In the genomic region with DNA sequence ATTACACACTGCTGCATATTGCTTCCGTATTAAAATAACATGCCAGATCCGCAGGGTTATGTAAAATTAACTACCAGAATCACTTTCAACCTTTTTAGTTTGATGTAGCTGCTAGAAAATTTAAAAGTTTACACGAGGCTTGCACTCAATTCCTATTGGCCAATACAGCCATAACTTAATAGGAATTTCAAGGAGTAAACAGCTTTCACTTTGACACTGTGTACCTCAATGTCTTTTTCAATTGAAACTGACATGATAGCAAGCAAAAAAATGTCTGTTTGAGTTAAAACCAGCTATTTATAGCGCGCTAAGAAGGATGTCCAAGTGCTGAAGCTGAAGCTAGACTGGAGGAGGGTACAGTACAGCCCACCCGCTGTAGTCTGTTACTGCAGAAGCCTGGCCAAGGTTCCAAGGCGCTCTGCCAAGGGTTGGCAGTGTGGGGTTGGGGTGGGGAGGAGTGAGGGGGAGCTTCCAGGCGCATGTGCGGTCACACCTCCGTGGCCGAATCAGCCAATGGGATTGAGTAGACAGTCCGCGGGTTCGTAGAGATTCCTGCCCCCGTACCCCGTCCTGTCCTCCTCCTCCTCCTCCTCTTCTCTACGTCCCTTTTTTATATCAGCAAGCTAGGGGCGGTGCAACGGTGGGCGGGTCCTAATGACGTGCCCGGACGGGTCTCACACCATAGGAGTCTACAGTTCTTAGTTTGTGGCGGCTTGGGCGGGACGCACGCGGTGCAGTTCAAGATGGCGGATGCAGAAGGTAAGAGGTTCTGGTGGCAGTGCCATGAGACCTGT, we compare ENCODE assay signal across 8 mouse cellular contexts. TPM values are rescaled to one million over a fixed set of nuclear protein-coding genes. Genes with fewer than 3 reads are reported as not detected.
DNase-seq lines count a peak whose midpoint lies in the region; ATAC-seq and TF ChIP-seq lines count a peak whose summit lies in the region.

A gene (plus strand): TSS at position 486 of the 794 bp plus-strand sequence.

- peak within 1 kb of the TSS; percentile 63 for H3K9ac ChIP-seq in forebrain, embryonic 12.5 days
- H3K9ac ChIP-seq in heart, postnatal 0 days (replicated peaks; ENCODE audit: low read depth, low read length) = peak within 1 kb of the TSS; percentile 46
- peak within 1 kb of the TSS; percentile 70 for H3K9ac ChIP-seq in liver, embryonic 16.5 days (ENCODE audit: low read depth, low read length)
- H3K9ac ChIP-seq in neural tube, embryonic 13.5 days = peak within 1 kb of the TSS; percentile 68

- H3K9me3 ChIP-seq in E14TG2a.4 (ENCODE audit: low read length) = no peaks in the 10 kb centered on the region
- H3K9me3 ChIP-seq in forebrain, embryonic 12.5 days = no peaks in the 10 kb centered on the region
- no peaks in the 10 kb centered on the region for H3K9me3 ChIP-seq in heart, postnatal 0 days (replicated peaks; ENCODE audit: control insufficient read depth, low read length)
- H3K9me3 ChIP-seq in liver, embryonic 16.5 days (replicated peaks; ENCODE audit: control insufficient read depth, low read length) = no peaks in the 10 kb centered on the region
- H3K9me3 ChIP-seq in neural tube, embryonic 13.5 days = no peaks in the 10 kb centered on the region

- H3K27ac ChIP-seq in forebrain, embryonic 12.5 days = peak within 1 kb of the TSS; percentile 59
- peak within 1 kb of the TSS; percentile 84 for H3K27ac ChIP-seq in heart, postnatal 0 days (ENCODE audit: low read depth)
- H3K27ac ChIP-seq in liver, embryonic 16.5 days (ENCODE audit: low read length) = peak within 1 kb of the TSS; percentile 80
- H3K27ac ChIP-seq in neural tube, embryonic 13.5 days (replicated peaks) = peak within 1 kb of the TSS; percentile 49; the same call in 1 of the 2 replicates
- H3K27ac ChIP-seq in testis, adult 2 months (ENCODE audit: control insufficient read depth, insufficient read depth, low read depth, low read length) = peak within 1 kb of the TSS; percentile 60

- no peak for TF ChIP-seq CTCF in E14TG2a.4 (conservative IDR thresholded peaks at IDR 0.05; ENCODE audit: low read length)
- TF ChIP-seq CTCF in heart, postnatal 0 days (IDR thresholded peaks at IDR 0.05; ENCODE audit: low read depth) = no peak
- no peak for TF ChIP-seq CTCF in testis, adult 2 months (IDR thresholded peaks at IDR 0.05; ENCODE audit: control insufficient read depth, insufficient read depth, insufficient replicate concordance, low read depth, low read length)

- no peak for TF ChIP-seq EP300 in heart, postnatal 0 days (IDR thresholded peaks at IDR 0.05; ENCODE audit: low read depth)

- peak within 1 kb of the TSS; percentile 52 for H3K4me2 ChIP-seq in forebrain, embryonic 12.5 days
- H3K4me2 ChIP-seq in heart, postnatal 0 days (ENCODE audit: low read depth, low read length) = peak within 1 kb of the TSS; percentile 79
- peak within 1 kb of the TSS; percentile 78 for H3K4me2 ChIP-seq in liver, embryonic 16.5 days (ENCODE audit: low read depth, low read length)
- peak within 1 kb of the TSS; percentile 60 for H3K4me2 ChIP-seq in neural tube, embryonic 13.5 days

- H3K4me3 ChIP-seq in E14TG2a.4 (replicated peaks; ENCODE audit: low read length) = peak within 1 kb of the TSS; percentile 90
- peak within 1 kb of the TSS; percentile 54 for H3K4me3 ChIP-seq in forebrain, embryonic 12.5 days (replicated peaks)
- peak within 1 kb of the TSS; percentile 58 for H3K4me3 ChIP-seq in heart, postnatal 0 days (ENCODE audit: low read depth, low read length)
- peak within 1 kb of the TSS; percentile 72 for H3K4me3 ChIP-seq in liver, embryonic 16.5 days (ENCODE audit: low read depth, low read length)
- H3K4me3 ChIP-seq in neural tube, embryonic 13.5 days = peak within 1 kb of the TSS; percentile 59
- H3K4me3 ChIP-seq in testis, adult 2 months (ENCODE audit: control insufficient read depth, low read depth, low read length) = peak within 1 kb of the TSS; percentile 90

- DNase-seq in c-Kit-positive CD71-positive TER-119-positive erythroid progenitor cells, embryonic 14.5 days (ENCODE audit: low spot score) = peak; percentile 88
- DNase-seq in heart, postnatal 0 days (ENCODE audit: low spot score) = peak; percentile 90
- DNase-seq in kidney, postnatal 4 days = peak; percentile 90 to 93

- ATAC-seq in forebrain, embryonic 12.5 days (ENCODE audit: low FRiP score) = peak; percentile 100
- peak; percentile 98 for ATAC-seq in heart, postnatal 0 days (ENCODE audit: insufficient read depth, low read depth)
- ATAC-seq in liver, embryonic 16.5 days (ENCODE audit: low read depth) = peak; percentile 99
- peak; percentile 100 for ATAC-seq in neural tube, embryonic 13.5 days (ENCODE audit: low read depth)

- H3K27me3 ChIP-seq in E14TG2a.4 (ENCODE audit: insufficient read depth, low read length) = no peaks in the 10 kb centered on the region
- no peaks in the 10 kb centered on the region for H3K27me3 ChIP-seq in forebrain, embryonic 12.5 days
- H3K27me3 ChIP-seq in heart, postnatal 0 days (ENCODE audit: control insufficient read depth, insufficient read depth, low read length) = no peaks in the 10 kb centered on the region
- H3K27me3 ChIP-seq in liver, embryonic 16.5 days (ENCODE audit: control insufficient read depth, insufficient read depth, low read depth, low read length) = no peaks in the 10 kb centered on the region
- no peaks in the 10 kb centered on the region for H3K27me3 ChIP-seq in neural tube, embryonic 13.5 days
- no peaks in the 10 kb centered on the region for H3K27me3 ChIP-seq in testis, adult 2 months (ENCODE audit: control insufficient read depth, insufficient read depth, low read length)

- peak; percentile 27; the same call in 1 of the 2 replicates for TF ChIP-seq POLR2A in testis, adult 2 months (IDR thresholded peaks at IDR 0.05; ENCODE audit: control insufficient read depth, low read depth, low read length)

- peaks cover 21% of the 10 kb centered on the region for H3K4me1 ChIP-seq in E14TG2a.4 (replicated peaks; ENCODE audit: low read depth, low read length)
- no peaks in the 10 kb centered on the region for H3K4me1 ChIP-seq in forebrain, embryonic 12.5 days
- H3K4me1 ChIP-seq in heart, postnatal 0 days (ENCODE audit: control insufficient read depth, insufficient read depth) = no peaks in the 10 kb centered on the region
- no peaks in the 10 kb centered on the region for H3K4me1 ChIP-seq in liver, embryonic 16.5 days (ENCODE audit: control insufficient read depth, low read depth, low read length)
- H3K4me1 ChIP-seq in neural tube, embryonic 13.5 days (replicated peaks) = peaks cover 10% of the 10 kb centered on the region
- no peaks in the 10 kb centered on the region for H3K4me1 ChIP-seq in testis, adult 2 months (ENCODE audit: control insufficient read depth, insufficient read depth, low read length)

- peaks cover 33% of the 10 kb centered on the region for H3K36me3 ChIP-seq in E14TG2a.4 (ENCODE audit: insufficient read depth, low read length)
- H3K36me3 ChIP-seq in forebrain, embryonic 12.5 days (replicated peaks) = no peaks in the 10 kb centered on the region; the same call in 1 of the 2 replicates
- peaks cover 8% of the 10 kb centered on the region; the same call in 1 of the 2 replicates for H3K36me3 ChIP-seq in heart, postnatal 0 days (replicated peaks; ENCODE audit: control insufficient read depth, insufficient read depth, low read length)
- no peaks in the 10 kb centered on the region; the same call in 1 of the 2 replicates for H3K36me3 ChIP-seq in liver, embryonic 16.5 days (ENCODE audit: control insufficient read depth, insufficient read depth)
- H3K36me3 ChIP-seq in neural tube, embryonic 13.5 days = peaks cover 10% of the 10 kb centered on the region; the same call in 1 of the 2 replicates
- H3K36me3 ChIP-seq in testis, adult 2 months (ENCODE audit: control insufficient read depth, insufficient read depth, low read length) = no peaks in the 10 kb centered on the region

- 21% methylated on average over 29 of the region's 29 CpGs for WGBS in forebrain, embryonic 12.5 days
- WGBS in heart, postnatal 0 days = 17% methylated on average over 28 of the region's 29 CpGs
- 20% methylated on average over 28 of the region's 29 CpGs for WGBS in liver, embryonic 16.5 days (ENCODE audit: insufficient replicate concordance)
- WGBS in neural tube, embryonic 13.5 days = 23% methylated on average over 29 of the region's 29 CpGs

RNA-seq across cellular contexts. Expression of the gene that starts here (rescaled TPM):
- 131 and 135 TPM in 2 replicates for polyA plus RNA-seq in forebrain, embryonic 12.5 days (2016; fragmentation: Nextera tagmentation; extraction: Ambion mirVana)
- 10.5 and 22.8 TPM in 2 replicates for total RNA-seq in heart, postnatal 0 days (2014; rRNA removed; ENCODE audit: low replicate concordance)
- polyA plus RNA-seq in heart, postnatal 0 days (2015; fragmentation: Nextera tagmentation; extraction: Ambion mirVana) = 39.4 and 44.8 TPM in 2 replicates
- 60.2 and 67.1 TPM in 2 replicates for polyA plus RNA-seq in liver, embryonic 16.5 days (2015; fragmentation: Nextera tagmentation; extraction: Ambion mirVana)
- polyA plus RNA-seq in neural tube, embryonic 13.5 days (2015; fragmentation: Nextera tagmentation; extraction: Ambion mirVana) = 58.8 and 63.6 TPM in 2 replicates
- 2.1 and 3.0 TPM in 2 replicates for polyA plus RNA-seq in testis, adult 2 months (2012; rRNA removed)

Comparison
In these comparisons a context has a peak if more than half of its experiments do, and no peak if none do; other contexts are left out.
1. Peak in every context shown above with its lines: DNase-seq, ATAC-seq, H3K4me3 ChIP-seq and H3K27ac ChIP-seq.